Mouse (Mus musculus) kidney, postnatal 14 days (tissue): ENCODE data around the gene Slc33a1.

Experiments
- DNase-seq: peaks from one replicate; pipeline ENCODE4 v3.0.0; 2022; ENCODE audit warnings: mixed read lengths

The Slc33a1 gene

GRCm38 (mm10) chr3:63964100-63964921 lies at the start of gene Slc33a1:
Slc33a1 (minus strand) TSS chr3:63964768.
- peak; percentile 99 for DNase-seq

- no peak for DNase-seq
Measured at GRCm38 (mm10) chr3:63988722-63989440, 24.3 kb upstream of the Slc33a1 start.

GRCm38 (mm10) chr3:63986656-63987055 lies 22.1 kb upstream of the Slc33a1 start:
- DNase-seq: no peak

DNA sequence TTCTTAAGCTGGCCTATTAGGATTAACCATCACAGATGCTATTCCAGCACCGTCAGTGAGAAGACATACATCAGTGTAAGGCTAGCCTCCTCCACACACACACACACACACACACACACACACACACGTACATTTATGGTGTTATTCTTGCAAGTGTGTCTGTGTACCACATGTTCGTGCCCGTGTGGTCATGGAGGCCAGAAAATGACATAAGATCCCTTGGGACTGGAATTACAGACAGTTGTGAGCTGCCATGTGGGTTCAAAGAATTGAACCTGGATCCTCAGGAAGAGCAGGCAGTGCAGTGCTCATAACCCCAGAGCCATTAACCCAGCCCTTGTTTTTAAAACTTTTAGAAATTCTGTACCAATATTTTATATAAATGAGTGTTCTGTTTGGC lies 13.3 kb upstream of the Slc33a1 start:
- DNase-seq: no peak

GRCm38 (mm10) chr3:63975955-63976908 lies 11.7 kb upstream of the Slc33a1 start, which contains the start of gene Gmps:
Gmps (plus strand) TSS chr3:63976106.
- DNase-seq: peak; percentile 95

DNA sequence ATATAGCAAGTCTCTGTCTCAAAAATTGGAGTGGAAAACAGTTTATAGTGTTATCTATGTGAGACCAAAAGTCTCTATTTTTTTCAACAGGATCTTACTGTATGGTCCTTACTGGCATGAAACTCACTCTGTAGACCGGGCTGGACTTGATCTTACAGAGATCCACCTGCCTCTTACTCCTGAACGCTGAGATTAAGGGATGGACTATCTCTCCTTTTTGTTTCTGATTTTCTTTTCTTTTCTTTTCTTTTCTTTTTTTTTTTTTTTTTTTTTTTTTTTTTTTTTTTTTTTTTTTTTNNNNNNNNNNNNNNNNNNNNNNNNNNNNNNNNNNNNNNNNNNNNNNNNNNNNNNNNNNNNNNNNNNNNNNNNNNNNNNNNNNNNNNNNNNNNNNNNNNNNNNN lies 1.4 kb upstream of the Slc33a1 start:
- no peak for DNase-seq

GRCm38 (mm10) chr3:63964922-63965249 lies 318 bp upstream of the Slc33a1 start:
- DNase-seq: no peak

GRCm38 (mm10) chr3:63963421-63964099 lies 1.0 kb downstream of the Slc33a1 start:
- peak; percentile 60 for DNase-seq

DNA sequence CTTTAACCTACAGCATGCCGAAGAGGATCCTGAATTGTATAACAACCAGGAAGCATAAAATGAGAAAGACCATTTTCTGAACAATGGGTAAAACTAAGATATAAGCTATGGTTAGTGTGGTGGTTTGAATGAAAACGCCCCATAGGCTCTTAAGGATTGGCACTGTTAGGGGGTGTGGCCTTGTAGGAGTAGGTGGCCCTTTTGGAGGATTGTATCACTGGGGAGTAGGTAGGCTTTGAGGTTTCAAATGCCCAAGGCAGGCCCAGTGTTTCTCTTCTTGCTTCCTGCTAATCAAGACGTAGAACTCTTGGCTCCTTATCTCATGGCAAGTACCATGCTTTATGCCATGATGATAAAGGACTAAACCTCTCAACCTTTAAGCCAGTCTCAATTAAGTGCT lies 14.7 kb downstream of the Slc33a1 start:
- DNase-seq: no peak

- DNase-seq: no peak
Measured at GRCm38 (mm10) chr3:63941204-63941850, 23.2 kb downstream of the Slc33a1 start.

DNA sequence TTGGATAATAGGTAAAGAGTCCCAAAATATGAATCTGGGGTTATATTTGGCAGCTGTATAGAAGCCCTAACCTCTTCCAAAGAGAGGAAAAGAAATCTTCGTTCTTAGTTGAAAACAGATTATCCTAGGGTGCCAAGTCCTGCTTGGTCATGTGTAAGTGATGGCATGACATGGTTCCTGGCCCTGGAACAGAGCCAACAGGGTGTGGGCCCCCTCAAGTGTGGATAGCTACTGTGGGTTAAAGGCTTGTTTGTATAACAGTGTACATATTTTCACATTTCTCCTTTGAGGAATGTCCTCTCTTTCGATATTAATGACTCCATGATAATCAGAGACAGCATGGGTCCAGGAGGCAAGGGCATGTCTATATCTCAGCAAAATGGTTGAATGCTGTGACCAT lies 25.6 kb downstream of the Slc33a1 start:
- peak; percentile 14 for DNase-seq

- DNase-seq: peak; percentile 95
Measured at GRCm38 (mm10) chr3:63928878-63929859, 35.4 kb downstream of the Slc33a1 start, which contains the start of gene E130311K13Rik. E130311K13Rik (minus strand) TSS chr3:63929472.

DNA sequence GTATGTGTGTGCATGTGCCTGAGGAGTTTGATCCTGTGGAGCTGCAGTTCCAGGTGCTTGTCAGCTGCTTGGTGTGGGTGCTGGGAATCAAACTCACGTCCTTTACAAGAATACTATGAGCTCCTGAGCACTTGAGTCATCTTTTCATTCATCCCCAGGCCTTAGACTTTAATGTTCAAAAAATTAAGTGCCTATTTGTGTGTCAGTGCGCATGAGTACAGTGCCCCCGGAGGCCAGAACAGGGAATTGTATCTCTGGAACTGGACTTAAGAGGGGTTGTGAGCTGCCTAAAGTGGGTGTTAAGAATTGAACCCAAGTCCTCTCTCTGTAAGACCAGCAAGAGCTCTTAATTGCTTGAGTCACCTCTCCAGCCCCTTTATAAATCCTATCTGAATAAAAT lies 44.9 kb downstream of the Slc33a1 start:
- peak; percentile 29 for DNase-seq

DNA sequence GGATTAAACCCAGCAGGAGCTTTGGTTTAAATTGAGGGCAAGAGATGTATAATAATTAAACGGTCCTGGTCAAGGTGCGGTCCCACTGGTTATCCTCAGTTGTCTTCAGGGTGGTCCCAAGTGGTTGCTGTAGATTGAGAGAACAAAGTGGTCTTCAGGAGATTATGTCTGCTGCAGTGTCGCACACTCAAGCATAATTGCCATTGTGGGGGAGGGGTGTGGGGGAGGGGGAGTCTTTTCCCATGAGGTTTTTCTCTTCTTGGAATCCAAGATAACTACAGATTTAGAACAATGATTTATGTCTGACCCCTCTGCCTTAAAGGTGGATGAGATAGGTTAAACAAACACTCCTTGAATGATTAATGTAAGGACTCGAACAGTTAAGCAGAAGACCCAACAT lies 54.3 kb downstream of the Slc33a1 start:
- no peak for DNase-seq

GRCm38 (mm10) chr3:63905241-63905640 lies 59.3 kb downstream of the Slc33a1 start:
- DNase-seq: peak; percentile 38

GRCm38 (mm10) chr3:63904157-63904556 lies 60.4 kb downstream of the Slc33a1 start:
- DNase-seq: peak; percentile 16

- peak; percentile 11 for DNase-seq
Measured at GRCm38 (mm10) chr3:63900021-63900571, 64.5 kb downstream of the Slc33a1 start.

DNA sequence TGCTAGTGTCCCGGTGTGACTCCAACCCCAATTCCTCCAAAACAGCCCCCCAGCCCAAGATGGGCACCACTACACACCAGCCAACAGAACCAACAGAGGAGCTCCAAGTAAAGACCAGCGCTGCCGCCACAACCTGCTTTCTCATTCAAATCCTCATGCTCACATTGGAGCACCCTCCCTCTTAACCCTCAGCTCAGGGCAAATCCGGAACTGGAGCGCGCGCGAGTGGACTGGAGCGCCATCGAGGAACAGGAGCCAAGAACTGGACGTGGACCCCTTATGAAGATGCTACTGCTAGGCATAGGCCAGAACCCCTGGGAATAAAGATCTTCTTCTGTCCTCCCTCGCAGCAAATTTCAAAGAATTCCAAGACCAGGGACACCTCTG lies 65.3 kb downstream of the Slc33a1 start, which contains the start of gene Plch1:
Gene Plch1, minus strand, starts transcription at position 164 of the 387 bp plus-strand sequence.
- peak; percentile 71 for DNase-seq

GRCm38 (mm10) chr3:63898581-63899308 lies 65.8 kb downstream of the Slc33a1 start:
- DNase-seq: peak; percentile 92
